Mouse (Mus musculus): Measurements from ENCODE around the gene Rpl28. TPM values are rescaled to one million over a fixed set of nuclear protein-coding genes. Genes with fewer than 3 reads are reported as not detected.

Rpl28 gene
- polyA plus RNA-seq (2014; fragmentation: Illumina TruSeq; extraction: RNeasy Lipid Tissue Mini Kit (QIAGEN cat#74804); ENCODE audit: low read depth, low replicate concordance), result 11.3 TPM

GRCm38 (mm10) chr7:4792278-4793212 lies at the start of gene Rpl28:
Gene Rpl28, plus strand, starts transcription at chr7:4792874.

GRCm38 (mm10) chr7:4752821-4753570 lies 39.7 kb upstream of the Rpl28 start, which contains the start of gene Cox6b2:
Gene Cox6b2, minus strand, starts transcription at chr7:4753094.

GRCm38 (mm10) chr7:4771202-4771601 lies 21.5 kb upstream of the Rpl28 start, which contains the start of gene Fam71e2:
Gene Fam71e2, minus strand, starts transcription at chr7:4771302.

GRCm38 (mm10) chr7:4782759-4783158 lies 9.9 kb upstream of the Rpl28 start, which contains the start of the genes Il11 and Tmem190:
Gene Il11, minus strand, starts transcription at chr7:4782859.
Gene Tmem190, plus strand, starts transcription at chr7:4782937.

GRCm38 (mm10) chr7:4789436-4789935 lies 3.2 kb upstream of the Rpl28 start, which contains the start of gene Tmem238:
Gene Tmem238, minus strand, starts transcription at chr7:4789656.

GRCm38 (mm10) chr7:4812303-4813104 lies 19.8 kb downstream of the Rpl28 start, which contains the start of gene Ube2s:
Gene Ube2s, minus strand, starts transcription at chr7:4812590.

GRCm38 (mm10) chr7:4844245-4844916 lies 51.7 kb downstream of the Rpl28 start, which contains the start of gene Shisa7:
Gene Shisa7, minus strand, starts transcription at chr7:4844696.

Other genes with a start within 250 kb of the Rpl28 start
- not detected for gene Syt5, start 245.3 kb upstream of the Rpl28 start, polyA plus RNA-seq (2014; fragmentation: Illumina TruSeq; extraction: RNeasy Lipid Tissue Mini Kit (QIAGEN cat#74804); ENCODE audit: low read depth, low replicate concordance)
- not detected for gene Ptprh, start 188.8 kb upstream of the Rpl28 start, polyA plus RNA-seq (2014; fragmentation: Illumina TruSeq; extraction: RNeasy Lipid Tissue Mini Kit (QIAGEN cat#74804); ENCODE audit: low read depth, low replicate concordance)
- gene Tmem86b, start 161.5 kb upstream of the Rpl28 start, polyA plus RNA-seq (2014; fragmentation: Illumina TruSeq; extraction: RNeasy Lipid Tissue Mini Kit (QIAGEN cat#74804); ENCODE audit: low read depth, low replicate concordance), result 3.1 TPM
- 11.6 TPM for gene Ppp6r1, start 133.9 kb upstream of the Rpl28 start, polyA plus RNA-seq (2014; fragmentation: Illumina TruSeq; extraction: RNeasy Lipid Tissue Mini Kit (QIAGEN cat#74804); ENCODE audit: low read depth, low replicate concordance)
- not detected for gene Hspbp1, start 107.8 kb upstream of the Rpl28 start, polyA plus RNA-seq (2014; fragmentation: Illumina TruSeq; extraction: RNeasy Lipid Tissue Mini Kit (QIAGEN cat#74804); ENCODE audit: low read depth, low replicate concordance)
- gene Brsk1, start 102.3 kb upstream of the Rpl28 start, polyA plus RNA-seq (2014; fragmentation: Illumina TruSeq; extraction: RNeasy Lipid Tissue Mini Kit (QIAGEN cat#74804); ENCODE audit: low read depth, low replicate concordance), result 0.24 TPM
- not detected for gene Tmem150b, start 67.6 kb upstream of the Rpl28 start, polyA plus RNA-seq (2014; fragmentation: Illumina TruSeq; extraction: RNeasy Lipid Tissue Mini Kit (QIAGEN cat#74804); ENCODE audit: low read depth, low replicate concordance)
- gene Kmt5c, start 52.8 kb upstream of the Rpl28 start, polyA plus RNA-seq (2014; fragmentation: Illumina TruSeq; extraction: RNeasy Lipid Tissue Mini Kit (QIAGEN cat#74804); ENCODE audit: low read depth, low replicate concordance), result 0.89 TPM
- not detected for gene Cox6b2, start 39.8 kb upstream of the Rpl28 start, polyA plus RNA-seq (2014; fragmentation: Illumina TruSeq; extraction: RNeasy Lipid Tissue Mini Kit (QIAGEN cat#74804); ENCODE audit: low read depth, low replicate concordance)
- gene Fam71e2, start 21.6 kb upstream of the Rpl28 start, polyA plus RNA-seq (2014; fragmentation: Illumina TruSeq; extraction: RNeasy Lipid Tissue Mini Kit (QIAGEN cat#74804); ENCODE audit: low read depth, low replicate concordance), result not detected
- 0.20 TPM for gene Il11, start 10.0 kb upstream of the Rpl28 start, polyA plus RNA-seq (2014; fragmentation: Illumina TruSeq; extraction: RNeasy Lipid Tissue Mini Kit (QIAGEN cat#74804); ENCODE audit: low read depth, low replicate concordance)
- gene Tmem190, start 9.9 kb upstream of the Rpl28 start, polyA plus RNA-seq (2014; fragmentation: Illumina TruSeq; extraction: RNeasy Lipid Tissue Mini Kit (QIAGEN cat#74804); ENCODE audit: low read depth, low replicate concordance), result not detected
- 1.3 TPM for gene Tmem238, start 3.2 kb upstream of the Rpl28 start, polyA plus RNA-seq (2014; fragmentation: Illumina TruSeq; extraction: RNeasy Lipid Tissue Mini Kit (QIAGEN cat#74804); ENCODE audit: low read depth, low replicate concordance)
- gene Ube2s, start 19.7 kb downstream of the Rpl28 start, polyA plus RNA-seq (2014; fragmentation: Illumina TruSeq; extraction: RNeasy Lipid Tissue Mini Kit (QIAGEN cat#74804); ENCODE audit: low read depth, low replicate concordance), result 2.9 TPM
- gene Shisa7, start 51.8 kb downstream of the Rpl28 start, polyA plus RNA-seq (2014; fragmentation: Illumina TruSeq; extraction: RNeasy Lipid Tissue Mini Kit (QIAGEN cat#74804); ENCODE audit: low read depth, low replicate concordance), result 3.2 TPM
- 2.9 TPM for gene Isoc2b, start 77.4 kb downstream of the Rpl28 start, polyA plus RNA-seq (2014; fragmentation: Illumina TruSeq; extraction: RNeasy Lipid Tissue Mini Kit (QIAGEN cat#74804); ENCODE audit: low read depth, low replicate concordance)
- gene Isoc2a, start 84.3 kb downstream of the Rpl28 start, polyA plus RNA-seq (2014; fragmentation: Illumina TruSeq; extraction: RNeasy Lipid Tissue Mini Kit (QIAGEN cat#74804); ENCODE audit: low read depth, low replicate concordance), result 5.4 TPM
- not detected for gene Gm36210, start 113.6 kb downstream of the Rpl28 start, polyA plus RNA-seq (2014; fragmentation: Illumina TruSeq; extraction: RNeasy Lipid Tissue Mini Kit (QIAGEN cat#74804); ENCODE audit: low read depth, low replicate concordance)
- gene Zfp628, start 122.3 kb downstream of the Rpl28 start, polyA plus RNA-seq (2014; fragmentation: Illumina TruSeq; extraction: RNeasy Lipid Tissue Mini Kit (QIAGEN cat#74804); ENCODE audit: low read depth, low replicate concordance), result not detected
- 0.57 TPM for gene Nat14, start 129.2 kb downstream of the Rpl28 start, polyA plus RNA-seq (2014; fragmentation: Illumina TruSeq; extraction: RNeasy Lipid Tissue Mini Kit (QIAGEN cat#74804); ENCODE audit: low read depth, low replicate concordance)
- gene Ssc5d, start 132.9 kb downstream of the Rpl28 start, polyA plus RNA-seq (2014; fragmentation: Illumina TruSeq; extraction: RNeasy Lipid Tissue Mini Kit (QIAGEN cat#74804); ENCODE audit: low read depth, low replicate concordance), result not detected
- gene Sbk2, start 171.5 kb downstream of the Rpl28 start, polyA plus RNA-seq (2014; fragmentation: Illumina TruSeq; extraction: RNeasy Lipid Tissue Mini Kit (QIAGEN cat#74804); ENCODE audit: low read depth, low replicate concordance), result not detected
- not detected for gene Sbk3, start 178.3 kb downstream of the Rpl28 start, polyA plus RNA-seq (2014; fragmentation: Illumina TruSeq; extraction: RNeasy Lipid Tissue Mini Kit (QIAGEN cat#74804); ENCODE audit: low read depth, low replicate concordance)
- gene Zfp579, start 203.3 kb downstream of the Rpl28 start, polyA plus RNA-seq (2014; fragmentation: Illumina TruSeq; extraction: RNeasy Lipid Tissue Mini Kit (QIAGEN cat#74804); ENCODE audit: low read depth, low replicate concordance), result 10.8 TPM
- gene Zfp524, start 221.5 kb downstream of the Rpl28 start, polyA plus RNA-seq (2014; fragmentation: Illumina TruSeq; extraction: RNeasy Lipid Tissue Mini Kit (QIAGEN cat#74804); ENCODE audit: low read depth, low replicate concordance), result not detected
- 11.1 TPM for gene Fiz1, start 221.8 kb downstream of the Rpl28 start, polyA plus RNA-seq (2014; fragmentation: Illumina TruSeq; extraction: RNeasy Lipid Tissue Mini Kit (QIAGEN cat#74804); ENCODE audit: low read depth, low replicate concordance)
- not detected for gene Gm44973, start 222.6 kb downstream of the Rpl28 start, polyA plus RNA-seq (2014; fragmentation: Illumina TruSeq; extraction: RNeasy Lipid Tissue Mini Kit (QIAGEN cat#74804); ENCODE audit: low read depth, low replicate concordance)
- gene Zfp865, start 227.5 kb downstream of the Rpl28 start, polyA plus RNA-seq (2014; fragmentation: Illumina TruSeq; extraction: RNeasy Lipid Tissue Mini Kit (QIAGEN cat#74804); ENCODE audit: low read depth, low replicate concordance), result 2.9 TPM
- 0.49 TPM for gene Ccdc106, start 227.7 kb downstream of the Rpl28 start, polyA plus RNA-seq (2014; fragmentation: Illumina TruSeq; extraction: RNeasy Lipid Tissue Mini Kit (QIAGEN cat#74804); ENCODE audit: low read depth, low replicate concordance)
- gene 4632433K11Rik, start 241.2 kb downstream of the Rpl28 start, polyA plus RNA-seq (2014; fragmentation: Illumina TruSeq; extraction: RNeasy Lipid Tissue Mini Kit (QIAGEN cat#74804); ENCODE audit: low read depth, low replicate concordance), result 3.2 TPM
- gene Zfp784, start 245.6 kb downstream of the Rpl28 start, polyA plus RNA-seq (2014; fragmentation: Illumina TruSeq; extraction: RNeasy Lipid Tissue Mini Kit (QIAGEN cat#74804); ENCODE audit: low read depth, low replicate concordance), result 5.4 TPM

All from kidney, adult 10 weeks (tissue).